Mouse (Mus musculus): ENCODE data around the gene Rai14. TPM values are rescaled to one million over a fixed set of nuclear protein-coding genes. Genes with fewer than 3 reads are reported as not detected.

Gene Rai14
- polyA plus RNA-seq, 1 experiment from 2014 or later: 23.2 TPM

GRCm38 (mm10) chr15:10598259-10599225 is 115.9 kb downstream of the Rai14 start:
- peak; percentile 58; the same call in 1 of the 2 replicates for ATAC-seq (ENCODE audit: insufficient number of reproducible peaks, insufficient read depth, low FRiP score, low read depth)
- H3K27me3 ChIP-seq (ENCODE audit: control insufficient read depth, insufficient read depth, low read length): no peaks in the 10 kb centered on the region
- H3K4me1 ChIP-seq (ENCODE audit: control insufficient read depth, insufficient read depth, low read length): peaks cover 8% of the 10 kb centered on the region; the same call in 1 of the 2 replicates
- H3K27ac ChIP-seq (ENCODE audit: low read length): no peak overlapping the region
- no peaks in the 10 kb centered on the region for H3K9me3 ChIP-seq (ENCODE audit: control insufficient read depth, low read depth, low read length)
- no peak overlapping the region for H3K9ac ChIP-seq (replicated peaks; ENCODE audit: low read depth, low read length)
- no peaks in the 10 kb centered on the region for H3K36me3 ChIP-seq (ENCODE audit: control insufficient read depth, insufficient read depth, low read length)
- WGBS: 40% methylated on average over 16 of the region's 16 CpGs
- H3K4me3 ChIP-seq (ENCODE audit: low read depth, low read length): no peak overlapping the region
- no peak overlapping the region for H3K4me2 ChIP-seq (replicated peaks; ENCODE audit: low read depth, low read length)

GRCm38 (mm10) chr15:10596871-10597270 is 117.6 kb downstream of the Rai14 start:
- Histone ChIP-seq H3K36me3 (ENCODE audit: control insufficient read depth, insufficient read depth, low read length) (no peaks in the 10 kb centered on the region; the same call in 1 of the 2 replicates), H3K9ac (replicated peaks; ENCODE audit: low read depth, low read length) (no peak overlapping the region), H3K27me3 (ENCODE audit: control insufficient read depth, insufficient read depth, low read length) (no peaks in the 10 kb centered on the region), H3K4me2 (replicated peaks; ENCODE audit: low read depth, low read length) (no peak overlapping the region), H3K4me1 (ENCODE audit: control insufficient read depth, insufficient read depth, low read length) (peaks cover 8% of the 10 kb centered on the region; the same call in 1 of the 2 replicates), H3K27ac (ENCODE audit: low read length) (no peak overlapping the region), H3K9me3 (ENCODE audit: control insufficient read depth, low read depth, low read length) (no peaks in the 10 kb centered on the region), H3K4me3 (ENCODE audit: low read depth, low read length) (no peak overlapping the region)
- 89% methylated on average over 9 of the region's 9 CpGs for WGBS
- no peak for ATAC-seq (ENCODE audit: insufficient number of reproducible peaks, insufficient read depth, low FRiP score, low read depth)

- 83% methylated on average over 6 of the region's 6 CpGs for WGBS
- no peak overlapping the region for H3K4me2 ChIP-seq (replicated peaks; ENCODE audit: low read depth, low read length)
- H3K4me1 ChIP-seq (ENCODE audit: control insufficient read depth, insufficient read depth, low read length): peaks cover 8% of the 10 kb centered on the region; the same call in 1 of the 2 replicates
- no peaks in the 10 kb centered on the region; the same call in 1 of the 2 replicates for H3K36me3 ChIP-seq (ENCODE audit: control insufficient read depth, insufficient read depth, low read length)
- no peak overlapping the region for H3K4me3 ChIP-seq (ENCODE audit: low read depth, low read length)
- no peaks in the 10 kb centered on the region for H3K9me3 ChIP-seq (ENCODE audit: control insufficient read depth, low read depth, low read length)
- no peak for ATAC-seq (ENCODE audit: insufficient number of reproducible peaks, insufficient read depth, low FRiP score, low read depth)
- no peak overlapping the region for H3K9ac ChIP-seq (replicated peaks; ENCODE audit: low read depth, low read length)
- no peak overlapping the region for H3K27ac ChIP-seq (ENCODE audit: low read length)
- no peaks in the 10 kb centered on the region for H3K27me3 ChIP-seq (ENCODE audit: control insufficient read depth, insufficient read depth, low read length)
Measured at GRCm38 (mm10) chr15:10595408-10595807, 119.0 kb downstream of the Rai14 start.

GRCm38 (mm10) chr15:10594910-10595309 is 119.5 kb downstream of the Rai14 start:
- Histone ChIP-seq H3K27ac (ENCODE audit: low read length) (no peak overlapping the region), H3K4me3 (ENCODE audit: low read depth, low read length) (no peak overlapping the region), H3K4me2 (replicated peaks; ENCODE audit: low read depth, low read length) (no peak overlapping the region), H3K27me3 (ENCODE audit: control insufficient read depth, insufficient read depth, low read length) (no peaks in the 10 kb centered on the region), H3K36me3 (ENCODE audit: control insufficient read depth, insufficient read depth, low read length) (no peaks in the 10 kb centered on the region; the same call in 1 of the 2 replicates), H3K9ac (replicated peaks; ENCODE audit: low read depth, low read length) (no peak overlapping the region), H3K9me3 (ENCODE audit: control insufficient read depth, low read depth, low read length) (no peaks in the 10 kb centered on the region), H3K4me1 (ENCODE audit: control insufficient read depth, insufficient read depth, low read length) (peaks cover 8% of the 10 kb centered on the region; the same call in 1 of the 2 replicates)
- no peak for ATAC-seq (ENCODE audit: insufficient number of reproducible peaks, insufficient read depth, low FRiP score, low read depth)
- 86% methylated on average over 10 of the region's 10 CpGs for WGBS

- H3K4me3 ChIP-seq (ENCODE audit: low read depth, low read length): no peak overlapping the region
- 81% methylated on average over 6 of the region's 6 CpGs for WGBS
- no peaks in the 10 kb centered on the region for H3K4me1 ChIP-seq (ENCODE audit: control insufficient read depth, insufficient read depth, low read length)
- H3K4me2 ChIP-seq (replicated peaks; ENCODE audit: low read depth, low read length): no peak overlapping the region
- no peaks in the 10 kb centered on the region; the same call in 1 of the 2 replicates for H3K36me3 ChIP-seq (ENCODE audit: control insufficient read depth, insufficient read depth, low read length)
- no peaks in the 10 kb centered on the region for H3K9me3 ChIP-seq (ENCODE audit: control insufficient read depth, low read depth, low read length)
- no peak overlapping the region for H3K9ac ChIP-seq (replicated peaks; ENCODE audit: low read depth, low read length)
- no peak overlapping the region for H3K27ac ChIP-seq (ENCODE audit: low read length)
- no peak for ATAC-seq (ENCODE audit: insufficient number of reproducible peaks, insufficient read depth, low FRiP score, low read depth)
- H3K27me3 ChIP-seq (ENCODE audit: control insufficient read depth, insufficient read depth, low read length): no peaks in the 10 kb centered on the region
Measured at GRCm38 (mm10) chr15:10593094-10593493, 121.3 kb downstream of the Rai14 start.

- Histone ChIP-seq H3K27ac (ENCODE audit: low read length) (no peak overlapping the region), H3K4me3 (ENCODE audit: low read depth, low read length) (no peak overlapping the region), H3K36me3 (ENCODE audit: control insufficient read depth, insufficient read depth, low read length) (no peaks in the 10 kb centered on the region), H3K4me1 (ENCODE audit: control insufficient read depth, insufficient read depth, low read length) (no peaks in the 10 kb centered on the region), H3K27me3 (ENCODE audit: control insufficient read depth, insufficient read depth, low read length) (no peaks in the 10 kb centered on the region), H3K9ac (replicated peaks; ENCODE audit: low read depth, low read length) (no peak overlapping the region), H3K9me3 (ENCODE audit: control insufficient read depth, low read depth, low read length) (no peaks in the 10 kb centered on the region), H3K4me2 (replicated peaks; ENCODE audit: low read depth, low read length) (no peak overlapping the region)
- 74% methylated on average over 2 of the region's 2 CpGs for WGBS
- ATAC-seq (ENCODE audit: insufficient number of reproducible peaks, insufficient read depth, low FRiP score, low read depth): no peak
Measured at GRCm38 (mm10) chr15:10586565-10586964, 127.9 kb downstream of the Rai14 start.

- 79% methylated on average over 10 of the region's 10 CpGs for WGBS
- Histone ChIP-seq H3K4me1 (ENCODE audit: control insufficient read depth, insufficient read depth, low read length) (no peaks in the 10 kb centered on the region), H3K4me2 (replicated peaks; ENCODE audit: low read depth, low read length) (no peak overlapping the region), H3K9me3 (ENCODE audit: control insufficient read depth, low read depth, low read length) (no peaks in the 10 kb centered on the region), H3K4me3 (ENCODE audit: low read depth, low read length) (no peak overlapping the region), H3K27me3 (ENCODE audit: control insufficient read depth, insufficient read depth, low read length) (no peaks in the 10 kb centered on the region), H3K9ac (replicated peaks; ENCODE audit: low read depth, low read length) (no peak overlapping the region), H3K36me3 (ENCODE audit: control insufficient read depth, insufficient read depth, low read length) (no peaks in the 10 kb centered on the region), H3K27ac (ENCODE audit: low read length) (no peak overlapping the region)
- no peak for ATAC-seq (ENCODE audit: insufficient number of reproducible peaks, insufficient read depth, low FRiP score, low read depth)
Measured at GRCm38 (mm10) chr15:10584359-10585187, 129.9 kb downstream of the Rai14 start.

GRCm38 (mm10) chr15:10583408-10583807 is 131.0 kb downstream of the Rai14 start:
- Histone ChIP-seq H3K36me3 (ENCODE audit: control insufficient read depth, insufficient read depth, low read length) (no peaks in the 10 kb centered on the region), H3K9ac (replicated peaks; ENCODE audit: low read depth, low read length) (no peak overlapping the region), H3K4me3 (ENCODE audit: low read depth, low read length) (no peak overlapping the region), H3K4me2 (replicated peaks; ENCODE audit: low read depth, low read length) (no peak overlapping the region), H3K27ac (ENCODE audit: low read length) (no peak overlapping the region), H3K27me3 (ENCODE audit: control insufficient read depth, insufficient read depth, low read length) (no peaks in the 10 kb centered on the region), H3K4me1 (ENCODE audit: control insufficient read depth, insufficient read depth, low read length) (no peaks in the 10 kb centered on the region), H3K9me3 (ENCODE audit: control insufficient read depth, low read depth, low read length) (no peaks in the 10 kb centered on the region)
- peak; percentile 86 for ATAC-seq (ENCODE audit: insufficient number of reproducible peaks, insufficient read depth, low FRiP score, low read depth)
- WGBS: 42% methylated on average over 8 of the region's 8 CpGs

All from stomach, embryonic 14.5 days (tissue).